Mouse (Mus musculus) spleen, postnatal 14 days (tissue): ENCODE measurements at regions not wholly inside any gene's neighbourhood (a gene's known extent, or its start where the extent isn't known, plus 50 kb on each side); places are given as distances from the start of the nearest gene placed in this dataset.
"Not testable (repeated sequence)": the region's sequence is repeated elsewhere in the genome, so short reads cannot be mapped to it uniquely, and the experiment has no call there.

ENCODE experiments used
- DNase-seq, 2 experiments: peaks; one replicate each; pipeline ENCODE4 v3.0.0; 2021 to 2022; ENCODE audit warnings: low spot score in 2 of 2

DNA sequence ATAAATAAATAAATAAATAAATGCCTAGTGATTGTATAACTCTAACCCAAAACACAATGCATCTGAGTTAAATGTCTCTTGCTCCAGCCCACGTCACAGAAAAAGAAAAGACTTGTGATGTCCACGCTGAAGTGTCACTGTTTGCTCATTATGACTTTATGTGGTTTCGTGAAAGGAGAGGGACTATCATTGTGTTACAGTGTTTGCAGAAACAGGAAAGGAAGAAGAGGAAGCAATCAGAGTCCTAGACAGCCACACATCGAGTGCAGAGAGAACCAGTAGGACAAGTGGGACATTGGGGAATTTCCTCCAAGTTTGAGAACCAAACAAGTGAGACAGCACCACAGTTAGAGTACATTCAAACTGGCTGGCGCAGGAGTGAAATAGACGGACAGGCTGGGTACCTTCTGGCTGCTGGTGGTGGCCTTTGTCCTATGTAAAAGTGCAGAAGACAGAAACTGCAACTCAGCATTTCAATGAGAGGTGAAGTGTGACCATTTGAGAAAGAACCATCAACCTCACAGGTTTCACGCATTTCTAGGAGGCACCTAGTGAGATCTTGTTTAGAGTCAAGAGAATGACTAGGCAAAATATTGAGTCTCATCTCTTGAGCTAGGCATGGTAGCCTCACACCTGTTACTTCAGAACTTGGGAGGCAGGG lies 59.6 kb downstream of the Fasl start:
- no peak for DNase-seq

GRCm38 (mm10) chr1:161727357-161727756 lies 60.9 kb downstream of the Fasl start:
- DNase-seq = not testable (repeated sequence)

- not testable (repeated sequence) for DNase-seq
Observed at GRCm38 (mm10) chr1:161726098-161726497, 62.2 kb downstream of the Fasl start.

- no peak for DNase-seq
Observed at GRCm38 (mm10) chr1:161719876-161720275, 68.4 kb downstream of the Fasl start.

- DNase-seq = no peak
Observed at GRCm38 (mm10) chr1:161718254-161718653, 70.0 kb downstream of the Fasl start.

- DNase-seq = peak; percentile 21 to 27
Observed at GRCm38 (mm10) chr1:161712918-161713317, 75.4 kb downstream of the Fasl start.

DNA sequence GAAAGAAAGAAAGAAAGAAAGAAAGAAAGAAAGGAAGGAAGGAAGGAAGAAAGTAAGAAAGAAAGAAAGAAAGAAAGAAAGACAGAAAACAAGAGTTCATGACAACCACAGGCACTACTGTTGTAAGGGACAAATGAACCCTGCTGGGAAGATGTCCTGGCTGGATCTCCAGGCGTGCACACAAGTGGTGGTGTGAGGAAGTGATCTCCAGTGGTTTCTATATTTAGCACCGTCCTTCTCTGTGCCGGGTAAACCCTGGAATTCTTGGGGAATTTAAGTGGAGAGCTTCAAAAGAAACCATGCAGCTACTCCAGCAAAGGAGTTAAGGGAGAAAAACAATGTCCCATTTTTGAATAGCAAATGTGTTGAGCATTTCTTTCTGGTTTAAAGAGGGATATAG lies 76.0 kb downstream of the Fasl start:
- no peak for DNase-seq

- no peak for DNase-seq
Observed at GRCm38 (mm10) chr1:161707049-161707448, 81.2 kb downstream of the Fasl start.

DNA sequence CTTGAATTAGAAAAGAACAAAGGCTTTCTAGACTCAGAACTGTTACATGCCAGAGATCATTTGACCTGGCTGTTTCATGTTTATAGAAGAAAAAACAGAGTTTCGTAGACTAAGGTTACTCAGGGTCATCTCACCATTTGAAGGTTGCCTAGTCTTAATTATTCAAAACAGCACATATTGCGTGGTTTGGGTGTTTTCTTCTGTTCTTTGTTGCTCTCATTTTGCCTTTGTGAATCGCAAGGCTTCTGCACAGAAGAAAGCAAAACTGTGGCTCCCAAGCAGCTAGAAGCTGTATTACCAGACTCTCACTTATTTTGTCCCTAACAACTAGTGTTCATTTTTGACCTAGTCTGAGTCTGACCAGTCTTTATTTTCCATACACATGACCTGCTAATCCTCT lies 83.3 kb downstream of the Fasl start:
- DNase-seq = no peak

DNA sequence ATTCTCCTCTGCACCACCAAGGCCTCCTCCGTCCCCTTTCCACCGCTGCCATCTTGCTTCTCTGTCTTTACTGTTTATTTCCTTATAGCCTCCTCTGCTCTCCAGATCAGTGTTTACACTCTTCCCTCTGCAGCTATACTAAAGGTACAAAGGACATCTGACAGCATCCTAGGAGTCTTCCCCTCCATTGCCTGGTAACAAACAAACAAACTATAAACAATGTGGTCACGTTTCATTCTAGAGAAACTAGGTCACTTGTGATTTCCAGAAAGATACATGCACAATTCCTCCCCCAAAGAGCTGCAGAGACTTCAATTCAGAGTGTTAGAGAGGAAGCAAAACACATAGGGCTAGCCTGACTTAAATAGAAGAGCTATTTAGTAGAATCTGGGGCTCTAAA lies 83.8 kb downstream of the Fasl start:
- DNase-seq = no peak

- no peak for DNase-seq
Observed at GRCm38 (mm10) chr1:161695886-161696285, 92.4 kb downstream of the Fasl start.

GRCm38 (mm10) chr1:161693768-161694160 lies 94.5 kb downstream of the Fasl start:
- DNase-seq = no peak

- no peak for DNase-seq
Observed at GRCm38 (mm10) chr1:161692836-161693767, 95.2 kb downstream of the Fasl start.

GRCm38 (mm10) chr1:161688946-161689345 lies 99.3 kb downstream of the Fasl start:
- no peak for DNase-seq

- DNase-seq = peak; percentile 9 to 38
Observed at GRCm38 (mm10) chr1:161687548-161687947, 100.7 kb downstream of the Fasl start.

GRCm38 (mm10) chr1:161680558-161680957 lies 107.7 kb downstream of the Fasl start:
- DNase-seq = no peak

- DNase-seq = no peak
Observed at GRCm38 (mm10) chr1:161670937-161671336, 117.4 kb downstream of the Fasl start.

DNA sequence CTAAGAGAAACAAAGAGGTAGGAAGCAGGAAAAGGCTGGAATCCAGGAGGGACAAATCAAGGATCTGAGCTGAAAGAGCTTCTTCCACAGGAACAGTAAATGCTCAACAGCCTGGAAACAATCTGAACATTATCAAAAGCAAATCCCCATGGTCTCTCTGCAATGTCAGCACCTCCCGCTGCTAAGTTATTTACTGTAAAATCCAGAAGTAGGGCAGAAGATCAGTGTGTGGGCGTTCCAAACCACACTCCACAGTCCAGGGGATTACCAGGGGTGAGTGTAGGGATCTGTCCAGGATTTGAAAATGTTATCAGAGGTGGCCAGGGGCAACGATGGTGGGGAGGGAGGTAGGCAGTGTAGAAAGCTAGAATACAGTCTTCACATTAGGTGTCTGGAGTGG lies 124.0 kb downstream of the Fasl start:
- DNase-seq = no peak

GRCm38 (mm10) chr1:161663351-161663750 lies 124.9 kb downstream of the Fasl start:
- no peak for DNase-seq

- no peak for DNase-seq
Observed at GRCm38 (mm10) chr1:161662241-161662640, 126.1 kb downstream of the Fasl start.

DNA sequence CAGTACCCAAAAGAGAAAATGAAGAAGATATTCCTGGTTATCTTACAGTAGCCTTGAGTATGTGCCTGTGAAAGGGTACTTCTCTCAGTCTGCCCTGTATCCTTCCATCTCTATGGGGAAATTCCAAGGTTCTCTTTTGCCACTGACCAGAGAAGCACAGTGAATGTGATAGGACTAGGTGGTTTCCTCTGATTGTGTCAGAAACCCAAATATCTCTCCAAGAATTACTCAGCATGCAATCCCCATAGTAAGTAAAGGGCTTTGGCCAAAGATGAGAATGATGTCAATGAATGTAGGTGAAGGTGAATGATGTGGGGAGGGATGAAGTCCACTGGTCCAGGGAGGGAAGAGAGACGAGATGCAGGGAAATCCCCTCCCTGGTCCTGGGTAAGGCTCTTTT lies 130.8 kb downstream of the Fasl start:
- no peak for DNase-seq

GRCm38 (mm10) chr1:161649387-161649786 lies 138.9 kb downstream of the Fasl start:
- no peak for DNase-seq

GRCm38 (mm10) chr1:161632098-161632497 lies 137.6 kb downstream of the Tnfsf18 start:
- no peak for DNase-seq
